Mouse (Mus musculus) right cerebral cortex, adult 2 months (tissue): ENCODE measurements around the gene Mepce.
A peak's percentile ranks its signal among the peaks of the same experiment; 100 is the strongest.

Experiments used
- DNase-seq, 2 experiments: peaks; one replicate each; pipeline ENCODE4 v3.0.0; 2021 to 2022; ENCODE audit warnings: low spot score in 2 of 2

Gene Mepce

DNA sequence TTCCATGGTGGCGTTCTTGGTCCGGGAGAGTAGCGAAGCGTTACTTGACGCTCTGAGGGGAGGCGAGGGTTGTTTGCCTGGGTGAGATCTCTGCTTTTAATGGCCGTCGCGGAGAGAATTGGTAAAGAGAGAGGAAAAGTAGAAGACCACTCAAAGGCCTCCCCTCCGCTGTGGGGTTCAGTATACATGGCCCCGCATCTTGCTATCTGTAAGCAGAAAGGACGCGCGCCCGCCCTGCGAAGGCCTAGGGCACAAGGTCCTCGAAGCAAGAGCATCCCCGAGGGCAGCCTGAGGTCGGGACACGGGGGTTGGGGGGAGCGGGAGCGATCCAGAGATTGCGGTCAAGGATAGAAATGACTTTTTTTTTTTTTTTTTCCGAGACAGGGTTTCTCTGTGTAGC lies 716 bp upstream of the Mepce start:
- no peak for DNase-seq

DNA sequence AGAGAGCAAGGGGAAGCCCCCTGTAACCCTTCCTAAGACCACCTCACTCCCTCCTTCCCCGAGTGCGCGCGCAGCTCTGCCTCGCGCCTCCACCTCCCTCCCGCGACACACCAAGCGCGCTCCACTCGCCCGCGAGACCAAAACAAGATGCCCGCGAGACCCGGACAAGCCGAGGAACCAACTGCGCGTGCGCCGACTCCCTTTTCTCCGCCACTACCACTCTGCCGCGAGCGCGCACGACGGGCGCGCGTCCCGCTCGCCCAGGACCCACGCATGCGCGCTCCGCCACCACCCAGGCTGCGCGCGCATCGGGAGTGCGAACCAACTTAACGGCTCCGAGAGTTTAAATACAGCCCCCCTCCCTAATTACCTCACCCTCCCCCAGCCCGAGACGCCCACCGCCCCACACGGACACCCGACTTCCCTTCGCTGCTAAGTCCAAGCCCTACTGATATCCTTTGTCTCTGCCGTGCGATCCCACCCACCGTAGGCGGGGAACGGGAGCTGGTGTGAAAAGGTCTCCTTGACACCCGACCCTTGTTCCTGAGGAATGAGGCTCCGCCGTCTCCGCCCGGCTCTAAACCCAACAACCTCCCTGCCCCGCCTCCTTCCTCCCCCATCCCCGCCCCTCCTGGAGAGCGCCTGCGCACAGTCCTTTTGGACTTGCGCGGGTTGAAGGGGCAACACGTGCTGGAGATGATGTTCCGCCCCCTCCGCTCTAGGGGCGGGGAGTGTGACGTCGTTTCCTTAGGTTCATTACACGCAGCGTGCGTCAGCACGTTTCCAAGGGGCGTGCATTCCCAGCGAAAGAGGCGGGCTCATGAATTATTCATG lies 1.1 kb downstream of the Mepce start:
- DNase-seq: peak; percentile 99

DNA sequence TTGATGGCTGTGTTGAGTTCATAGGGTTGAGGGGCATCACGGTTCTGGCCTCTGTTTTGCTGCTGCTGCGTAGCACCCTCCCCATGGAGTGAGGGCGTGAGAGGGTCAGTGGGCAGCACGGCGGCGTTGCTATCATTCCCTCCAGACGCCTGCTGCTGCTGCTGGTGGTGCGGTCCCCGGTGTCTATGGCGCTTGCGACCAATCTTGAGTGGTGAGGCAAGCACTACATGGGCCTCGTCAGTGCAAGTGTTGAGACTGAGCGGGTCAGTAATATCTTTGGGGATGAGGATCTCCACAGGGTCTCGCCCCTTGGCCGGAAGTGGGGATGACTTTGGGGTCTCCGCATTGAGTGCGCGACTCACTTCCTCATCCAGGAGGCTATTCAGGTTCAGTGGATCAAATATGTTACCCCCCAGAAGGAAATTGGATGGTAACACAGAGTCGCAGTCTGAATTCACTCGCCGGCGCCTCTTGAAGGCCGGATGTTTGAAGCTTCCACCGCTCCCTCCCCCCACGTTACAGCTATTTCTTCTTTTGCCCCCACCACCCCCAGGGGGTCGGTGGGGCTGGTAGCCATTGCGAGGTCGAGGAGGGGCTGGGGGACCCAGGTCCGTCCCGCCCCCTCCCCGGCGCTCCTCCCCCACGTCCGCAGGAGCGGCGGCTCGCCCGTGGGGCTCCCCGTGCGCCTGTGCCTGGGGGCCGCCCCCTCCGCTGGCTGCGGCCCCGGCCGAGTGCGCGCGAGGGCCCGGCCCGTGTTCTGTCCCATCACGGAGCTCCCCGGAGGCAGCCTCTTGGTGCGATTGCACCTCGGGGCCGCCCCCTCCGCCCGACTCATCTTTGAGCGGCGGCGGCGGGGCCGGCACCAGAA lies 2.1 kb downstream of the Mepce start:
- peak; percentile 43 to 53 for DNase-seq

DNA sequence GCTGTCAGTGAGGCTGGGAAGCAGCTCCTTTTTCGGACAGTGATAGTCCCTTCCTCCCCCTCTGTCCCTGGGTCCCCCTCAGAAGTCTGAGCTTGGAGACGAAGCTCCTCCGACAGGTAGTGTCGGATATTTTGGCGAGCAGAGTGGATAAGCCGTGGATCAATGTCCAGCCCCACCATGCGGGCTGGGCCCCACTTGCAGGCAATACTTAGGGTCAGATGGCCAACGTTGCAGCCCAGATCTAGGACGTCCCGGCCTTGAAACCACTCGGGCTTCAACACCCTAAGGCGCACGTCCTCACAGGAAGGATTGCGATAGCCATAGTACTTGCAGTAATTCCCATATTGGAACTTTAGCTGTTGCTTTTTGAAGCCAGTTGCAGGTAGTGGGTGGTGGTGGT lies 2.9 kb downstream of the Mepce start:
- DNase-seq: no peak

DNA sequence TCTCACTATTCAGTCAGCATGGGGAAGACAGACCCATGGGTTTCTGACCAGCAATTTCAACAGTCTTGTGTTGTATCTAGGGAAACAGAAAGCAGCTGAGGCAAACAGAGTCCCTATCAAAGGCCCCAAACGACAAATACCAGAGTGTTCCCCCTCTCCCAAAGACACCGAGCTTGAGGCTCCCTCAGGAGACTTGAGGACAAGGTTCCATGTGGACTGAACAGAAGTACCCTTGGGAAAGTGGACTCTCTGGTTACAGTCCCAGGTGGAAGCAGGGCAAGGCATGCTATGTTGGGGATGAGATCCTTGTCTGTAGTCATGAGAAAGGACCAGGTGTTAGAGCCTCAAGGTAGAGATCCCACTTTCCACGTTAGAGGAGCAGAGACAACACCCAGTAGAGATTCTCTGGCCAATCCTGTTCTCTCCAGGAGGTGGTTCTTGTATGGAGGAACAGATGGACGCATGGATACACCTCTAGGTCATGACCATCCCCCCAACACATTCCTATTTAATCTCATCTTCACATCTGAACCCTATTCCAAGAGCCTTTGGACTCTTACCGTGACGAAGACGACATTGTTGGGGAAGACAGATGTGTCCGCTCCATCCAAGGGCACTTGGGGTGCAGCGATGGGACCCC lies 3.4 kb downstream of the Mepce start:
- DNase-seq: no peak

DNA sequence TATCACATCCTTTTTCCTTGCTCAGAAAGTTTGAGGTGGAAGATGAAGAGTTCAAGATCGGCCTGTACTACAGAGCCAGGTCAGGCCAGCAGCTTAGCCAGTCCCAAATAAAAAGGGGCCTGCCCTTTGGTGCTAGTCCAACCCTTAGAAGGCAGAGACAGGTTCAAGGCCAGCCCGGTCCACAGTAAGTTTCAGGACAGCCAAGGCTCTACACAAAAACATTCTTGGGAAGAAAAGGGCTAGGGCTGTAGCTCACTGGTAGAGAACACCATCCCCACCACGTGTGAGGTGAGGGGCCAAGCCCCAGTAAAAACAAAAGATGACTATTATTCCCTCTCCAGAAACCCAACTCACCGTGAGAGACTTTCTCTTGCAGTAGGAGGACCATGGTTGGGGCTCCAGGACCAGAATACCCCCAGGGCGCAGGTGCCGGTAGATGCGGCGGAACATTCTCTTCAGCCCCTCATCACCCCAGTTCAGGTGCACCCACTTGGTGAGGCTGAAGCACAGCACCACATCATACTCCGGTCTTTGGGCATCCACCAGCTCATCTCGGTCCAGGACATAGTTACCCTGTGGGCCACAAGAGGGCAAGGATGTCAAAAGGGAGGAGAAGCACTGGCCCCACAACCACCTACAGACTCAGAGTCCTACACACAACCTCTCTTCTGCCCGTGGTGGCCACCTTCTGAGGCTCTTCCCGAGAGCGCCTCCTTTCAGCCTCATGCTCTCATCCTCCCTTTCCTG lies 4.5 kb downstream of the Mepce start:
- no peak for DNase-seq

DNA sequence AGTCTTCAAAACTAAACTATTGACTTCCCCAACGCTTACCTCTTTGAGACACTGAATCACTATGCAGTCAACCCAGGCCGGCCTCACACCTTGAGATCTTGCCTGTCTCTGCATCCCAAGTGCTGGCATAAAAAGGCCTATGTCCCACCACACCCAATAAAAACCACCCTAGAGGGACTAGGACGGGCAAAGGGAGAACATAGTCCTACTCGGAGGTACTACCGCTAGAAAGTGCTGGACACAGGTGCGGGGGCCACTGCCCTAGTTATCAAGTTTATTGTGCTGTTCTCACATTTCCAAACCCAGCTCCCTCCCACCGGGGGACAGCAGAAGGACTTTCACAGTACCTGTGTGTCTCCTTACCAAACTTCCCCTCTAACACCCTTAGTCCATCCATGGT lies 5.8 kb downstream of the Mepce start:
- DNase-seq: no peak

DNA sequence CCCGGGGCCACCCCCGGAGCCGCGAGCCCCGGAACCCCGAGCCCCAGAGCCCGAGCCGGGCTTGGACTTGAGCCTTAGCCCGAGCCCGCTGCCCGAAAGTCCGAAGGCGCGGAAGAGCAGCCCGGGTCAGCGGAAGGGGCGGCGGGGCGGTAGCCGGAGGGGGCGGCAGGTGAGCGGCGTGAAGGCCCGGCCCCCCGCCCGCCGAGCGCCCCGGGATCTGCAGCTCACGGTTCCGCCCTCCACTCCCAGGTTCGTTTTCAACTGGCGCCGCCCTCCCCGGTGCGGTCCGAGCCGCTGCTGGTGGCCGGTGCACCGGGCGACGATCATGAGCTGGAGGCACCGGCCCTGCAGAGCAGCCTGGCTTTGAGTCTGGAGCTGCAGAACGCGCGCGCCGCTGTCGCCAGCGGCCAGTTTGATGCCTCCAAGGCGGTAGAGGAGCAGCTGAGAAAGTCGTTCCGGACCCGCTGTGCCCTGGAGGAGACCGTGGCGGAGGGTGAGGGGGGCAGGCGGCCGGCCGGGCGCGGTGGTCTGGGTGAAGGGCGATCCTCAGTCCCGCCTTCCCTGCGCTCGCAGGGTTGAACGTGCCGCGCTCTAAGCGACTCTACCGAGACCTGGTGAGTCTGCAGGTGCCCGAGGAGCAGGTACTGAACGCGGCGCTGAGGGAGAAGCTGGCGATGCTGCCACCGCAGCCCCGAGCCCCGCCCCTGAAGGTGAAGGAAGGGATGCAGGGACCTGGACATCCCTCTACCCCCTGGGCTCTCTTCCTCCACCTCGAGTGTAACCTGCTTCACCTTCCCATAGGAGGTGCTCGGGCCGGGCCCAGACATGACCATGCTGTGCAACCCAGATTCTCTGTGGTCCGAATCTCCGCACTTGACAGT lies 8.2 kb downstream of the Mepce start:
- no peak for DNase-seq

DNA sequence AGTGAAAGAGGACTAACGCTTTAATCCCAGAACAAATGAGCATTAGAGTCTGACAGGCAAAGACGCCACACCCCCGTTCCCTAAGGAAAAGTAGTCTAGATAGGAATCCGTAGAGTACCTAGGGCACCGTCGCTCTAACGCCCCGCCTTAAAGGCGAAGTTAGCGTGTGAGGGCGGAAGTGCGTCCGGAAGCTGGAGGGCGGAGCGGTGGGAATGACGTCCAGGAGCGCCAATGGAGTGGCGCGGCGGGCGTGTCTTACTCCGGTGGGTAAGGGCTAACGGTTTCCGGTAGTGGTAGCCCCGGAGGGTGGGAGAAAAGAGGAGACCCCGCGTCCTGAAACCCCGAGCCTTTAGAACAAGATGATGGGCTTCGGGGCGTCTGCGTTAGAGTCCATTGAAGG lies 8.8 kb downstream of the Mepce start, which contains the start of gene Ppp1r35:
Ppp1r35 (plus strand) TSS at position 215 of the 400 bp plus-strand sequence.
- DNase-seq: peak; percentile 97

DNA sequence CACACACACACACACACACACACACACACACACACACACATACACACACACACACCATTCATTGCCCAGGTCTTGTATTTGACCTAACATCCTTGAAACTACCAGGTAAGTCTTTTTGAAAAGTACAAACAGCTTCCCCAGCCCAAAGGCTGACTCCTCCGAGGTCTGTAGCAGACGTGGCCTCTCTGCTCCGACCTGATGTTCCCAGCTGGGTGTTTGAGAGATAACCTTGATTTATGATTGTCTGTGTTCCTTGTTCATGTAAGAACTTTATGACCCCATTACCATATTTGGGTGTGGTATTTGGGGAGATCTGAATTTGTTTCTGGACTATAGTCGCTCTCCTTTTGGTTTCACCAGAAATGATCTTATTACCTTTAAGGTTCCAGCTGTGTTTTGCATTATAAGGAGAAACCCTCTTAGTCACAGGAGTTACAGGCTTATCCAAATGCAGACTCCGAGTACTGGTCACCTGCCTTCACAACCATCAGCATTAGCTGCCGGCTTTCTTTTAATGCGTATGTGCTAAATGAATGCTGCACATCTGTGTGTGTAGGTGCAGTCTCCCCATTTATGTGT lies 10.1 kb downstream of the Mepce start:
- no peak for DNase-seq

DNA sequence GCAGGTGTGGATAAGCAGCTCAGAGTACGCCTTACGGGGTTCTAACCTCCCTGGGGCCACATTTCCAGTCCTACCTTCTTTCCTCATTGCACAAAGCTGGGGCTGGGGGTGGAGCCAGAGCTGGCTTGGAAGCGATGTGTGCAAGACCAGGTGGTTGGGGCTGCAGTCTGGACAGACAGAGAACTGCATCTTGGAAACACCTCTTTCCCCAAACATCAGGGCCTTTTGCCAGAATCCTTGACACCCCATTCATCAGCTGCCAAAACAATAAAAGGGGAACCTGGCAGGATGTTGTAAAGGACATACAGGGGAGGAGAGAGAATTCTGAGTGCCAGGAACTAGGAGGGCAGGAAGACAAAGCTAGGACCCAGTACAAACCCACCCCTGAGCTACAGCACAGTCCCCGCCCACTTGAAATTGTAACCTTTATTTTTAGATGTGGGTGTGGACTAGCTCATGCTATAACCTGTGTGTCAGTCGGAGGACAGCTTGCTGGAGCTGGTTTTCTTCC lies 11.0 kb downstream of the Mepce start:
- no peak for DNase-seq

DNA sequence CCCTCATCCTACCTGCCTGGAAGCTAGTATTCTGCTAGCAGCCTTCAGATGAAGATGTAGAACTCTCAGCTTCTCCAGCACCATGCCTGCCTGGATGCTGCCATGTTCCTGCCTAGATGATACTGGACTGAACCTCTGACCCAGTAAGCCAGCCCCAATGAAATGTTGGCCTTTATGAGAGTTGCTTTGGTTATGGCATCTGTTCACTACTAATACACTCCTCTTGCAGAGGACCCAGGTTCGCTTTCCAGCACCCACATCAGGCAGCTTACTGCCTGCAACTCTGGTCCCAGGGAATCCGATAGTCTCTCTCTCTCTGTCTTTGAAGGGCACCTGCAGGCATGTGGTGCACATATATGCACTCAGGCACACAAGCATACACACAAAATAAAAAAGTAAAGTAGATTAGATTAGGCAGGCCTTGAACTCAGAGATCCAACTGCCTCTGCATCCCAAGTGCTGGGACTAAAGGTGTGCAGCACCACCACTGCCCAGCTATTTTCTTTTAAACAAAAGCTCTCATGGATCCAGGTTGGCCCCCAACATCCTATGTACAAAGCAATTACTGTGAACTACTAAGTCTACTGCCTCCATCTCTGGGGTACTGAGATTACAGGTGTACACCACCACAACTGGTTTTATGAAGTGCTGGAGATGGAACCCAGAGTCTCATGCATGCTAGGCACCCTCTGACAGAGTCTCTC lies 11.7 kb downstream of the Mepce start:
- no peak for DNase-seq

DNA sequence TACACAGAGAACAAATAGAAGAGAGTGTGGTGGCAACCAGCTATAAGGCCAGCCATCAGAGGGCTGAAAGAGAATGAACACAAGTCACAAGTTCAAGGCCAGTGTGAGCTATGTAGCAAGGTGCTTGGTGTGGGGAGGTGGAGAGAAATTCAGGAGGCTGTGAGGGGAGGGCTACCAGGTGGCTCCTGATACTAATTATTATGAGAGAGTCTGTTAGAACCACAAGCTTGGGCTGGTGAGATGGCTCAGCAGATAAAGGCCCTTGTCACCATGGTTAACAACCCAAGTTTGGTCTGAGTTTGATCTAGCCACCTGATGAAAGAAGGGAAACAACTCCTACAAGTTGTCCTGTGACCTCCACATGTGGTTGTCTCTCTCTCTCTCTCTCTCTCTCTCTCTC lies 14.7 kb downstream of the Mepce start:
- no peak for DNase-seq

DNA sequence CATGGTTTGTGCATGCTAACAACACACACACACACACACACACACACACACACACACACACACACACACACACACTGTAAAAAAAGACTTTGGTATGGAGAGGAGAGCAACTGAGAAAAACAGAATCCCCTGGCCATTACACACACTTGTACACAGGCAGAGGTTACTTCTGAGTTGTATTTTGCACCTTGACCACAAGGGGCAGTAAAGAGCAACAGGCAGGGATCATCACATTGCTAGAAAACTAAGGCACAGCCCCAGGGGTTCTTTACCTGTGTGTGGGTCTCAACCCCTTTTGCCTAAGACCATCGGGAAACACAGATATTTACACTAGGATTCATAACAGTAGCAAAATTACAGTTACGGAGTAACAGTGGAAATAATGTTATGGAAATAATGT lies 16.7 kb downstream of the Mepce start:
- no peak for DNase-seq

DNA sequence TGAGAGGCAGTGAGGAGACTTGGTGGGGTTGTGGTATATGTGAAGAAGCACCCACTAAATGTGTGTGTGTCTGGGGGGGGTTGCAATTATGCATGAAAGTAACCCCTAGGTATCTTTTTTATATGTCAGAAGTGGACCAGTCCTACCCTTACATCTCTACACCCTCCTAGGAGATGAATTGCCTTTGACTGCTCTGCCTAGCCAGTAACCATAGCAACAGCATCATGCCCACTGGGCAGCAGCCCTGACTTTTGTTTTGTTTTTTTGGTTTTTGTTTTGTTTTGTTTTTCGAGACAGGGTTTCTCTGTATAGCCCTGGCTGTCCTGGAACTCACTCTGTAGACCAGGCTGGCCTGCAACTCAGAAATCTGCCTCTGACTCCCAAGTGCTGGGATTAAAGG lies 19.0 kb downstream of the Mepce start:
- no peak for DNase-seq

DNA sequence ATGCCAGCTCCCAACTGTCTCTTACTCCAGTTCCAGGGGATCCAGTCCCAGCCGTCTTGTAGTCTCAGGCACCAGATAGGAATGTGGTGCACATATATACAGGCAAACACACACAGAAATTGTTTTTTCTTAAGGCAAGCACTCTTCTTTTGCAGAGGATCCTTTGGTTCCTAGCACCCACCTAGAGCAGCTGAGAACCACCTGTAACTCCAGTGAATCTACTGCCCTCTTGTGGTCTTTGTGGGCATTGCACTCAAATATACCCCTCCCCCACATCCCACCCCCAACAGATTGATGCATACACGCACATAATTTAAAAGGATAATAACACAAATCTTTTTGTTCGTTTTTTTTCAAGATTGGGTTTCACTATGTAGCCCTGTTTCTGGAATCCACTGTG lies 21.2 kb downstream of the Mepce start:
- no peak for DNase-seq

DNA sequence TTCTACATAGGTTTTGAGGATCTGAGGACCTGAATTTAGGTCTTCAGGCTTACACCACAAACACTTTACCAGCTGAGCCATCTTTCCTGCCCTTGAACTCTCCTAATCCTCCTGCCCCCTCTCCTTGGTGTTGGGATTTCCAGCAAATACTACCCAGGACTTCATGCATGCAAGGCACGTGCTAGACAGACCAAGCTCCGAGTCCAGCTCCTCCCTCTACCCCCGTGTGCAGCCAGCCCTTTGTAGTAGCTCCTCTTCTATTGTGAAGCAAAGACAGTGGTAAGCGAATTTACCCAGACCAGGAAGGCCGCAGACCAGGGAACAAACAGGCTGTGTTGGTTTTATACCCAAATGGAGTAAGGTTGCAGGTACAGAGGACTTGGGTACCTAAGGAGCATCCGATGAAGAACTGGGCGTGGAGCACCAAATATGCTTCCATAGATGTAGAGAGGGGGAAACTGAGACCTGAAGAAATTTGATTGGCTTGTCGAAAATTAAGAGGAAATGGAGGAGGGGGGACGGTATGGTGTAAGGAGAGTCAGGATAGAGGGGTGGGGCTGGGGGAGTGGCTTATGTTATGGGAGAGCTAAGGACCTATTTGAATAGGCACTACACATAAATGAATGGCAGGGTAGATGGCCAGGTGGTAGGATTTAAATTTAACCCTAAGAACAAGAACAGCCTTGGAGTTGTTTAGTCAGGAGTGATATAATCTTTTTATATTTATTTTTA lies 22.7 kb downstream of the Mepce start:
- DNase-seq: no peak

DNA sequence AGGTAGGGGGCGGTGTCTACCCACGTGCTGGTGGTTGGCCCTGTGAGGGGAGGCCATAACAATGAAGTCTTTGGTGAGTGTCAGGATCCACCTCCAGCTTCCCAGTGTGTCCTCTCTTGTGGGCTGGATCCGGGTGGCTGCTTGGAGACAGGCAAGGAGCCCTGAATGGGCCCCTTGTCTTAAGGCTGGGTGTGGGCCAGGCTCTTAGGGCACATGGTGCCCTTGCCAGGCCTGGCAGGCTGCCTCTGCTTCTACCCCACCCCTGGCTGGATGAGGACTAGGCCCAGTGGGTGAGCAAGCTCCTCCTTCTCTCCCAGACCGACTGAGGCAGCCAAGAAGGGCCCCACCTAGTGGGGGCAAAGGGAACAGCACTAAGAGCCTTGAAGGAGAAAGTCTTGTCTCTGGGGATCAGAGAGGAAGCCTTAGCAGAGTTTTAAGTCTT lies 27.5 kb downstream of the Mepce start:
- peak; percentile 79 to 87 for DNase-seq
